Mouse (Mus musculus) embryonic fibroblast, embryonic 13.5 days (primary cell): ENCODE measurements around the gene Il5.

ENCODE experiments used
- CTCF ChIP-seq: IDR thresholded peaks from 2 replicates; pipeline ENCODE4 v1.5.1; 2011; ENCODE audit warnings: mild to moderate bottlenecking, control low read depth, low read length, moderate library complexity, borderline replicate concordance; ENCODE audit not compliant: insufficient read depth
- POLR2A ChIP-seq: IDR thresholded peaks from 2 replicates; pipeline ENCODE4 v1.6.1; 2011; ENCODE audit warnings: low read depth, mild to moderate bottlenecking, control low read depth, low read length, moderate library complexity

DNA sequence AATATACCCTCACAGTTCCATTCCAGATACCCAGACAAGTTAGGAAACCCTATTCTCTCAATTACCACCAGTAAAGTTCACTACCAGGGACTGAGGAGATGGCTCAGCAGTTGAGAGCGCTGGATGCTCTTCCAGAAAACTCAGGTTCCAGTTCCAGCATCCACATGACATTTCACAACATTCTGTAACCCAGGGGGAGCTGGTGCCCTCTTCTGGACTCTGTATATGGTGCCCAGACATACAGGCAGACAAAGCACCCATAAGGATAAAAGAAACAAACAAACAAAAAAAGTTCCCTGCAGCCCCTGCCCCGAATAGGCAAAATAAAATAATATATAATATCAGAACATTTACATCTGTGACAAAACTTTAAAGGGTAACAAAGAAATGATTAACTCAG is 13.8 kb downstream of the Il5 start:
- TF ChIP-seq CTCF, result no peak
- TF ChIP-seq POLR2A, result no peak
